Mouse (Mus musculus): Measurements from ENCODE around the gene Tmod4. TPM values are rescaled to one million over a fixed set of nuclear protein-coding genes. Genes with fewer than 3 reads are reported as not detected.
A peak's percentile ranks its signal among the peaks of the same experiment; 100 is the strongest.

Tmod4 gene
- polyA plus RNA-seq, 1 experiment from 2014 or later: 2.7 TPM

DNA sequence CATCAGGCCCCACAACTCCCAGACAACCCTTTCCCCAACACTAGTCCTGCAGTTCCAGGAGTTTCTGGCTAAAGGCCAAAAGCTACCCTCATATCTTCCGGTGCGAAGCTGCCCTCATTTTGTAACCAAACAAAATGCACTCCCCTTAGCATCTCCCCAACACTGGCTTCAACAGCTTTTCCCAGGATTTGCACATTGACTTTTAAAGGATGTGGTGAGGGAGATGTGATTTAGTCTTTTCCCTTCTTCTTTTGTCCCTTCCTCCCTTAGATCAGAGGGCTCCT lies 38.0 kb downstream of the Tmod4 start:
- Histone ChIP-seq H3K4me1 (replicated peaks; ENCODE audit: control insufficient read depth, insufficient read depth, low read length) (peaks cover 31% of the 10 kb centered on the region), H3K36me3 (ENCODE audit: control insufficient read depth, insufficient read depth, low read length) (no peaks in the 10 kb centered on the region), H3K9me3 (ENCODE audit: control insufficient read depth, low read length) (no peaks in the 10 kb centered on the region), H3K27ac (ENCODE audit: low read length) (no peak overlapping the region), H3K9ac (ENCODE audit: low read length) (no peak overlapping the region), H3K4me3 (ENCODE audit: low read length) (no peak overlapping the region), H3K27me3 (ENCODE audit: control insufficient read depth, insufficient read depth, low read depth, low read length) (no peaks in the 10 kb centered on the region), H3K4me2 (ENCODE audit: low read depth, low read length) (peak overlapping the region; percentile 95; the same call in 1 of the 2 replicates)
- 33% methylated on average over 2 of the region's 2 CpGs for WGBS
- ATAC-seq (ENCODE audit: low read depth): no peak

DNA sequence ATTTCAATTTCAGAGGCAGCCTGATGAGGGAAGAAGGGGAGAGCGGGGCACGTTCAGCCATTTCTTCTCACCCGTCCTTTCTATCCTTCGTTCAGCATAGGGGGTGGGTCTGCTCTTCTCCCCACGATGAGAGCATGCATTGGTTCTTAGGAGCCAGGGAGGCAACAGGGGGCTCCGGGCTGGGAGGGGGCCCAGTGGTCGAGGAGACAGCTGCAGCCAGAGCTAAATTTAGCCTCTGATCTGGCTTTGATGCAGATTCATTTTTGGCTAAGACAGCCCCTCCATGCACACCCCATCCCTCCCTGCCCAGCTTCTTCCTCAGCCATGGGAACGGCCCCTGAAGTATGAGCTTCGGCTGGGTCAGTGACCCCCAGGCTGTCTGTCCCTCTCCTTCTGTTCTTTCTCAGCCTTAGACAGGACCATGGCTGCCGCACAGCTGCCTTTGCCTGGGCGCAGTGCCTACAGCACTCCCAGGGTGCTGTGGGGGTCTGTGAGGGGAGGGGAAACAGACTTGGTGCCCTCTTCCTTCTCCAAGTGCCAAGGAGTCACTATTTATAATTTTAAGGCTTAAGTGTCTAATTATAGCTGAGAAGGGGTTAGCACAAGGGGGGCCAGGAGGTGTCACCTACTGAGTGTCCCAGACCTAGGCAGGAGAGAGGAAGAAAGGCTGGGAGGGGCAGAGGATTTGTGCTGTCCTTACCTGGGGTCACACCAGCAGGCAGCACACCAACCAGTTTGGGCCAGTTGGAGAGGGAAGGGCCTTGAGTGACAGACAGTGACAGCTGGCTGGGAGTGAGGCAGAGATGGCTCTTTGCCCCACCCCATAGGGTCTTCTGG lies 39.4 kb downstream of the Tmod4 start:
- Histone ChIP-seq H3K4me2 (ENCODE audit: low read depth, low read length) (no peak overlapping the region), H3K9me3 (ENCODE audit: control insufficient read depth, low read length) (no peaks in the 10 kb centered on the region), H3K36me3 (ENCODE audit: control insufficient read depth, insufficient read depth, low read length) (no peaks in the 10 kb centered on the region), H3K27ac (ENCODE audit: low read length) (no peak overlapping the region), H3K27me3 (ENCODE audit: control insufficient read depth, insufficient read depth, low read depth, low read length) (no peaks in the 10 kb centered on the region), H3K9ac (ENCODE audit: low read length) (no peak overlapping the region), H3K4me1 (replicated peaks; ENCODE audit: control insufficient read depth, insufficient read depth, low read length) (peaks cover 31% of the 10 kb centered on the region), H3K4me3 (ENCODE audit: low read length) (no peak overlapping the region)
- WGBS: 42% methylated on average over 11 of the region's 11 CpGs
- no peak for ATAC-seq (ENCODE audit: low read depth)

GRCm38 (mm10) chr3:95164256-95164550 lies 39.9 kb downstream of the Tmod4 start:
- Histone ChIP-seq H3K4me3 (ENCODE audit: low read length) (no peak overlapping the region), H3K36me3 (ENCODE audit: control insufficient read depth, insufficient read depth, low read length) (no peaks in the 10 kb centered on the region), H3K9ac (ENCODE audit: low read length) (no peak overlapping the region), H3K4me1 (replicated peaks; ENCODE audit: control insufficient read depth, insufficient read depth, low read length) (peaks cover 31% of the 10 kb centered on the region), H3K9me3 (ENCODE audit: control insufficient read depth, low read length) (no peaks in the 10 kb centered on the region), H3K27ac (ENCODE audit: low read length) (no peak overlapping the region), H3K27me3 (ENCODE audit: control insufficient read depth, insufficient read depth, low read depth, low read length) (no peaks in the 10 kb centered on the region), H3K4me2 (ENCODE audit: low read depth, low read length) (no peak overlapping the region)
- 67% methylated on average over 1 of the region's 5 CpGs for WGBS
- no peak for ATAC-seq (ENCODE audit: low read depth)

DNA sequence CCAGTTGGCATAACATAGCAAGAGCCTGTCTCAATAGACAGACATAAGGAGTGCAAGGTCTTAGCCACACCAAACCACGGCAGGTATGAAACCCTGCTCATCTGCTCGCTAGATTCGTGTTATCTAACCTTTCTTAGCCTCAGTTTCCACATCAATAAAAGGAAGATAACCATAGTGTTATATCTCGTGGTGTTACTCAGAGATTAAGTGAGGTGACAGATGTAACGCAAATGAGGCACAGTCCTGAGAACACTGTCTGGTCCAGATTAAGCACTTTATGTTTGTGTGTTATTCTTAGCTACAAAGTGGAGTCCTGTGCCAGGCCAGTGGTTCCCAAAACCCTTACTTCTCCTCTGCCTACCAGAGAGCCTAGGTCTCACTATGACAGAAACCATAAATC lies 40.6 kb downstream of the Tmod4 start:
- Histone ChIP-seq H3K9ac (ENCODE audit: low read length) (no peak overlapping the region), H3K4me2 (ENCODE audit: low read depth, low read length) (no peak overlapping the region), H3K4me3 (ENCODE audit: low read length) (no peak overlapping the region), H3K4me1 (replicated peaks; ENCODE audit: control insufficient read depth, insufficient read depth, low read length) (peaks cover 26% of the 10 kb centered on the region), H3K27me3 (ENCODE audit: control insufficient read depth, insufficient read depth, low read depth, low read length) (no peaks in the 10 kb centered on the region), H3K9me3 (ENCODE audit: control insufficient read depth, low read length) (no peaks in the 10 kb centered on the region), H3K27ac (ENCODE audit: low read length) (no peak overlapping the region), H3K36me3 (ENCODE audit: control insufficient read depth, insufficient read depth, low read length) (no peaks in the 10 kb centered on the region)
- 78% methylated on average over 5 of the region's 5 CpGs for whole genome bisulfite sequencing
- ATAC-seq (ENCODE audit: low read depth): no peak

GRCm38 (mm10) chr3:95169996-95170395 lies 45.7 kb downstream of the Tmod4 start:
- no peak overlapping the region for H3K9ac ChIP-seq (ENCODE audit: low read length)
- peaks cover 13% of the 10 kb centered on the region; the same call in 1 of the 2 replicates for H3K4me1 ChIP-seq (replicated peaks; ENCODE audit: control insufficient read depth, insufficient read depth, low read length)
- H3K9me3 ChIP-seq (ENCODE audit: control insufficient read depth, low read length): no peaks in the 10 kb centered on the region
- H3K4me3 ChIP-seq (ENCODE audit: low read length): no peak overlapping the region
- no peak overlapping the region for H3K27ac ChIP-seq (ENCODE audit: low read length)
- ATAC-seq (ENCODE audit: low read depth): no peak
- no peak overlapping the region for H3K4me2 ChIP-seq (ENCODE audit: low read depth, low read length)
- peaks cover 4% of the 10 kb centered on the region; the same call in 1 of the 2 replicates for H3K36me3 ChIP-seq (ENCODE audit: control insufficient read depth, insufficient read depth, low read length)
- 91% methylated on average over 10 of the region's 10 CpGs for WGBS
- H3K27me3 ChIP-seq (ENCODE audit: control insufficient read depth, insufficient read depth, low read depth, low read length): peaks cover 28% of the 10 kb centered on the region

DNA sequence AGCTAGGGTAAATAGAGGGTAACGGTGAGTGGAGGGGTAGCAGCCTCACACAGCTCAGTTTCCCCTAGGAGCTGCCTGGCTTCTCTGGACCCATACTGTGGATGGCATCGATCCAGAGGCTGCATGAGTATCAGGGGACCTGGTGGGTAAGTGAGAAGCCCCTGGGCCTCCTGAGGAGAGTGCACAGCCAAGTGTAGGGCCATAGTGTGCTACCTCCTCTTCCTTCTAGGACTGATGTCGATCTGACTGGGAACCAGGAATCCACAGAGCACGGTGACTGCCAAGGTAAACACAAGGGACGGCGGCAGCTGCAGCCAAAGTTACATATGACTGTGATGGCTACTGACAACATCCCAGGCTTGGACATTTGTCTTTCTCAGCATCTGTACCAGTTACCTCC lies 46.8 kb downstream of the Tmod4 start:
- no peak overlapping the region for H3K27ac ChIP-seq (ENCODE audit: low read length)
- H3K9ac ChIP-seq (ENCODE audit: low read length): no peak overlapping the region
- no peaks in the 10 kb centered on the region for H3K9me3 ChIP-seq (ENCODE audit: control insufficient read depth, low read length)
- WGBS: 49% methylated on average over 6 of the region's 6 CpGs
- H3K4me1 ChIP-seq (replicated peaks; ENCODE audit: control insufficient read depth, insufficient read depth, low read length): peaks cover 13% of the 10 kb centered on the region; the same call in 1 of the 2 replicates
- no peak overlapping the region for H3K4me3 ChIP-seq (ENCODE audit: low read length)
- H3K4me2 ChIP-seq (ENCODE audit: low read depth, low read length): no peak overlapping the region
- no peak for ATAC-seq (ENCODE audit: low read depth)
- H3K27me3 ChIP-seq (ENCODE audit: control insufficient read depth, insufficient read depth, low read depth, low read length): peaks cover 28% of the 10 kb centered on the region
- H3K36me3 ChIP-seq (ENCODE audit: control insufficient read depth, insufficient read depth, low read length): peaks cover 4% of the 10 kb centered on the region; the same call in 1 of the 2 replicates

- ATAC-seq (ENCODE audit: low read depth): peak; percentile 24
- peaks cover 28% of the 10 kb centered on the region for H3K27me3 ChIP-seq (ENCODE audit: control insufficient read depth, insufficient read depth, low read depth, low read length)
- peaks cover 13% of the 10 kb centered on the region; the same call in 1 of the 2 replicates for H3K4me1 ChIP-seq (replicated peaks; ENCODE audit: control insufficient read depth, insufficient read depth, low read length)
- no peaks in the 10 kb centered on the region for H3K9me3 ChIP-seq (ENCODE audit: control insufficient read depth, low read length)
- H3K27ac ChIP-seq (ENCODE audit: low read length): no peak overlapping the region
- peak overlapping the region; percentile 59 for H3K9ac ChIP-seq (ENCODE audit: low read length)
- H3K36me3 ChIP-seq (ENCODE audit: control insufficient read depth, insufficient read depth, low read length): peaks cover 4% of the 10 kb centered on the region; the same call in 1 of the 2 replicates
- H3K4me3 ChIP-seq (ENCODE audit: low read length): peak overlapping the region; percentile 47
- H3K4me2 ChIP-seq (ENCODE audit: low read depth, low read length): peak overlapping the region; percentile 62
- WGBS: 23% methylated on average over 78 of the region's 84 CpGs
These were observed 48.4 kb downstream of the Tmod4 start for GRCm38 (mm10) chr3:95172526-95173255.

DNA sequence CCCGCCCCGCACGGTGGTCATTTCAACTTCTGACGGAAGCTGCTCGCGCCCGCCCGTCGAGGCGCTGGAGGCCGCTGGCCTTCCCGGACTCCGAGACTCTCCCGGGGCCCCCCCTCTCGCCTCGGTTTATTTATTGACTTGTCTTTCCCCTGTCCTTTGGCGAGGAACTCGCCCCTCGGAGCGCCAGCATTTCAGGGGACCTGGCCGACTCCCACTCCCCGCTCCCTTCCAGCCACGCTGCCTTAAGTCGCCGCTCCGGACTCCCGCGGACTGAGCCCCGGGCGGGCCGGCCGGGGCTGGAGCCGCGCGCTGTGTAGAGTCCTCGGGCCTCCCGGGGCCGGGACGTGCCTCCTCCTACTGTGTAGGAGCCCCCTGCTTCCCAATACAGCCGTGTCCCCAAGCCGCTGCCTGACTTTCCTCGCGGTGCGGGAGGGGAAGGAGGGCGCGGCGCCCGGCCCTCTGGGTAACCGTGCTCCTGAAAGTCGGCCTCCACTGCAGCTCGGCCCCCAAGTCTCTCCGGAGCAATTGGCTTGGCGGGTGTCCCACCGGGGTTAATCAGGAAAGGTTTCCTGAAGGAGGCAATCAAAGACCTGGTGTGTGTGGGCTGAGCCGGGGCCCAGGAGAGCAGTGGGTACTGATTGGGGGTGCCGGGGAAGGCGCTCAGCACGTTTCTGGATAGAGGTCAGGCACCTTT lies 49.1 kb downstream of the Tmod4 start:
- Histone ChIP-seq H3K9ac (ENCODE audit: low read length) (peak overlapping the region; percentile 59), H3K4me1 (replicated peaks; ENCODE audit: control insufficient read depth, insufficient read depth, low read length) (peaks cover 13% of the 10 kb centered on the region; the same call in 1 of the 2 replicates), H3K36me3 (ENCODE audit: control insufficient read depth, insufficient read depth, low read length) (peaks cover 4% of the 10 kb centered on the region; the same call in 1 of the 2 replicates), H3K27me3 (ENCODE audit: control insufficient read depth, insufficient read depth, low read depth, low read length) (peaks cover 28% of the 10 kb centered on the region), H3K27ac (ENCODE audit: low read length) (no peak overlapping the region), H3K4me3 (ENCODE audit: low read length) (peak overlapping the region; percentile 47), H3K9me3 (ENCODE audit: control insufficient read depth, low read length) (no peaks in the 10 kb centered on the region), H3K4me2 (ENCODE audit: low read depth, low read length) (peak overlapping the region; percentile 62)
- WGBS: 6% methylated on average over 57 of the region's 58 CpGs
- peak; percentile 41 for ATAC-seq (ENCODE audit: low read depth)

All from lung, embryonic 16.5 days (tissue).